Mouse (Mus musculus) liver, embryonic 16.5 days (tissue): ENCODE measurements around the gene 1700001C02Rik. TPM values are rescaled to one million over a fixed set of nuclear protein-coding genes. Genes with fewer than 3 reads are reported as not detected.

Experiments
- ATAC-seq: fragments of 200-750 bp; cut with Nextera tagmentation; 2 replicates; pipeline ENCODE4 v1.8.0; 2017; ENCODE audit warnings: low read depth, mild to moderate bottlenecking, moderate number of reproducible peaks, moderate library complexity
- H3K27ac ChIP-seq: fragments of 300-500 bp; sonication (generic); 2 replicates; pipeline ENCODE4 v1.5.1; 2014; ENCODE audit warnings: mild to moderate bottlenecking, low read length
- H3K27me3 ChIP-seq: fragments of 300-500 bp; sonication (generic); 2 replicates; pipeline ENCODE4 v1.6.1; 2014; ENCODE audit warnings: low read depth, low read length, mixed read lengths; ENCODE audit not compliant: control insufficient read depth, insufficient read depth
- H3K36me3 ChIP-seq: fragments of 300-500 bp; sonication (generic); 2 replicates; pipeline ENCODE4 v1.6.1; 2014; ENCODE audit warnings: mild to moderate bottlenecking; ENCODE audit not compliant: control insufficient read depth, insufficient read depth
- H3K4me1 ChIP-seq: fragments of 300-500 bp; sonication (generic); 2 replicates; pipeline ENCODE4 v1.6.1; 2014; ENCODE audit warnings: low read depth, low read length, mixed read lengths; ENCODE audit not compliant: control insufficient read depth
- H3K4me2 ChIP-seq: fragments of 300-500 bp; sonication (generic); 2 replicates; pipeline ENCODE4 v1.6.1; 2014; ENCODE audit warnings: low read depth, low read length, mixed read lengths
- H3K4me3 ChIP-seq: fragments of 300-500 bp; sonication (generic); 2 replicates; pipeline ENCODE4 v1.5.1; 2014; ENCODE audit warnings: low read depth, mild to moderate bottlenecking, low read length
- H3K9ac ChIP-seq: fragments of 300-500 bp; sonication (generic); 2 replicates; pipeline ENCODE4 v1.6.1; 2014; ENCODE audit warnings: low read depth, low read length
- H3K9me3 ChIP-seq: fragments of 300-500 bp; sonication (generic); replicated peaks from 2 replicates; pipeline ENCODE4 v1.6.1; 2016; ENCODE audit warnings: low read length; ENCODE audit not compliant: control insufficient read depth
- WGBS: fragments of 180-500 bp; shearing (Covaris S2); extraction: QIAGEN DNeasy Blood & Tissue Kit; methylation state at CpG from one replicate; pipeline ENCODE4 v1.1.7; 2014; ENCODE audit not compliant: insufficient replicate concordance; 5-methylcytosine and 5-hydroxymethylcytosine counted together
- polyA plus RNA-seq: library from polyadenylated mRNA; unstranded; fragments of >200 nt; fragmentation: Nextera tagmentation; extraction: Ambion mirVana; gene quantifications from 2 replicates; pipeline ENCODE4 v1.2.1, GENCODE M21; 2015

The 1700001C02Rik gene
- polyA plus RNA-seq, 1 experiment from 2014 or later, result not detected

GRCm38 (mm10) chr5:30516376-30516775 lies 50.5 kb downstream of the 1700001C02Rik start:
- no peaks in the 10 kb centered on the region for H3K9me3 ChIP-seq
- H3K27me3 ChIP-seq, result no peaks in the 10 kb centered on the region
- no peak overlapping the region for H3K27ac ChIP-seq
- H3K36me3 ChIP-seq, result no peaks in the 10 kb centered on the region
- ATAC-seq, result no peak
- H3K4me2 ChIP-seq, result no peak overlapping the region
- peaks cover 10% of the 10 kb centered on the region; the same call in 1 of the 2 replicates for H3K4me1 ChIP-seq
- H3K4me3 ChIP-seq, result no peak overlapping the region
- 49% methylated on average over 7 of the region's 7 CpGs for WGBS
- H3K9ac ChIP-seq, result no peak overlapping the region

- peak overlapping the region; percentile 42; the same call in 1 of the 2 replicates for H3K27ac ChIP-seq
- no peaks in the 10 kb centered on the region for H3K36me3 ChIP-seq
- no peaks in the 10 kb centered on the region for H3K9me3 ChIP-seq
- H3K4me1 ChIP-seq, result peaks cover 10% of the 10 kb centered on the region; the same call in 1 of the 2 replicates
- H3K9ac ChIP-seq, result no peak overlapping the region
- ATAC-seq, result no peak
- WGBS, result 54% methylated on average over 5 of the region's 5 CpGs
- H3K4me2 ChIP-seq, result no peak overlapping the region
- no peaks in the 10 kb centered on the region for H3K27me3 ChIP-seq
- no peak overlapping the region for H3K4me3 ChIP-seq
Measured at GRCm38 (mm10) chr5:30518108-30518507, 52.3 kb downstream of the 1700001C02Rik start.

GRCm38 (mm10) chr5:30518547-30518946 lies 52.7 kb downstream of the 1700001C02Rik start:
- no peak overlapping the region for H3K4me2 ChIP-seq
- no peak overlapping the region for H3K9ac ChIP-seq
- ATAC-seq, result peak; percentile 87
- H3K36me3 ChIP-seq, result no peaks in the 10 kb centered on the region
- no peak overlapping the region for H3K4me3 ChIP-seq
- H3K4me1 ChIP-seq, result peaks cover 10% of the 10 kb centered on the region; the same call in 1 of the 2 replicates
- WGBS, result 31% methylated on average over 6 of the region's 6 CpGs
- no peaks in the 10 kb centered on the region for H3K9me3 ChIP-seq
- H3K27ac ChIP-seq, result peak overlapping the region; percentile 42; the same call in 1 of the 2 replicates
- no peaks in the 10 kb centered on the region for H3K27me3 ChIP-seq

DNA sequence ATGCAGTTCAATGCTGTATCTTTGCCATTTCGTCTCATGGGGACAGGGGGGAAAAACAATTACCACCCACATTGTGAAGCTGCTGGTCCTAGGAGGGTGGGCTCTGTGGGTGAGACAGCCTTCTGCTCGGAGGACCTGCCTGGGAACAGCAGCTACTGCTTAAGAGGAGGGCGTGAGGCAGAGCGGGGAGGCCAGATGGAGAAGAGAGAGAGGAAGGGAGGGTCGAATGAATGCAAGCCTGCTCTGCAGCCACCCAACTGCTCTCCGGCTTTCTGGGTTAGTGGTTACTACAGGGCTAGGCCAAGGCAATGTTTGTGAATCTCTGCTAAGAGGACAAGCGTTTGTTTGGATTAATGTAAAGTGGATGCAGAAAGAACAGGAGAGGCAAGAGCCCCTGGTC lies 53.6 kb downstream of the 1700001C02Rik start:
- Histone ChIP-seq H3K4me2 (no peak overlapping the region), H3K4me1 (peaks cover 10% of the 10 kb centered on the region; the same call in 1 of the 2 replicates), H3K9me3 (no peaks in the 10 kb centered on the region), H3K27me3 (no peaks in the 10 kb centered on the region), H3K9ac (no peak overlapping the region), H3K4me3 (no peak overlapping the region), H3K27ac (no peak overlapping the region), H3K36me3 (no peaks in the 10 kb centered on the region)
- 34% methylated on average over 7 of the region's 7 CpGs for WGBS
- ATAC-seq, result no peak

GRCm38 (mm10) chr5:30520214-30520732 lies 54.4 kb downstream of the 1700001C02Rik start:
- Histone ChIP-seq H3K4me1 (peaks cover 10% of the 10 kb centered on the region; the same call in 1 of the 2 replicates), H3K27me3 (no peaks in the 10 kb centered on the region), H3K9me3 (no peaks in the 10 kb centered on the region), H3K27ac (no peak overlapping the region), H3K36me3 (no peaks in the 10 kb centered on the region), H3K9ac (no peak overlapping the region), H3K4me3 (no peak overlapping the region), H3K4me2 (no peak overlapping the region)
- peak; percentile 45; the same call in 1 of the 2 replicates for ATAC-seq
- 44% methylated on average over 10 of the region's 10 CpGs for WGBS

GRCm38 (mm10) chr5:30522406-30522805 lies 56.6 kb downstream of the 1700001C02Rik start:
- H3K27ac ChIP-seq, result no peak overlapping the region
- H3K9me3 ChIP-seq, result no peaks in the 10 kb centered on the region
- no peak for ATAC-seq
- no peak overlapping the region for H3K4me3 ChIP-seq
- H3K27me3 ChIP-seq, result no peaks in the 10 kb centered on the region
- H3K9ac ChIP-seq, result no peak overlapping the region
- WGBS, result 72% methylated on average over 8 of the region's 8 CpGs
- H3K4me1 ChIP-seq, result peaks cover 10% of the 10 kb centered on the region; the same call in 1 of the 2 replicates
- no peaks in the 10 kb centered on the region for H3K36me3 ChIP-seq
- no peak overlapping the region for H3K4me2 ChIP-seq

DNA sequence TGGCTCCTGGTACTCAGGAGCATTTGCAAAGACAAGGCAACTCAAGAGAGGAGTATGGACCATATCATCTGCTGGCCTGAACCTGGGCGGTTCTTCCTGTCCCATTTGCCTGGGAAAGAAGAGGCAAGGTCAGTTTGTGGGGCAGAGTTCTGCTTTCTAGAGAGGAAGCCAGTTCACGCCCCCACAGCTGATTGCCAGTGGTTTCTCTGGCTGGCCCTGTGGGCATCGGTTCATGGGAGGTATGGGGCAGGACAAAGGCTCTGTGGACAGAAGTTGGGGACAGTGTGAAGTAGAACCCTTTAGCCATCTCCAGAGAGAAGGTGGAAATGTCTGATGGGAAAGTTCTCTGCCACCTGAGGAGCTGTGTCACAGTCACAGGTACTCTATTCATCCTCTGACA lies 57.3 kb downstream of the 1700001C02Rik start:
- no peak overlapping the region for H3K9ac ChIP-seq
- H3K9me3 ChIP-seq, result no peaks in the 10 kb centered on the region
- no peak overlapping the region for H3K4me3 ChIP-seq
- H3K27ac ChIP-seq, result no peak overlapping the region
- no peak overlapping the region for H3K4me2 ChIP-seq
- no peaks in the 10 kb centered on the region; the same call in 1 of the 2 replicates for H3K27me3 ChIP-seq
- H3K4me1 ChIP-seq, result peaks cover 10% of the 10 kb centered on the region; the same call in 1 of the 2 replicates
- no peak for ATAC-seq
- whole genome bisulfite sequencing, result 34% methylated on average over 3 of the region's 3 CpGs
- no peaks in the 10 kb centered on the region for H3K36me3 ChIP-seq

DNA sequence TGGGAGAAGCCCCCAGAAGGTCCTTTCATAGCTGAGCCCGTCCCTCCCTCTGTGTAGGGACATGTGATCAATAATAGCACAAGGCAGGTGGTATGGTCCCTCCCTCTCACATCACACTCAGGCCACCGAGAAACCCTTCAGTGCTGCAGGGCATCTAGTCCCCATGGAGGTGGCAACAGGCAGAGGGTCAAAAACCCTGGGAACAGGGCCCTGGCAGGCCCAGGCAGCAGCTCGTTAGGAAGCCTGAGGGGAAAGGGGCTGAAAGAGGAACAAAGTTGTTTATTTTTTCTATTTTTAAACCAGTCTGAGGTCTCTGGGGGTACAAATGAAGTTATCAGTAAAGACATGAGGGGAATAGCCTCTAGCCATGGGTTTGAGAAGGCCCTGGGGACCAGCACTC lies 58.4 kb downstream of the 1700001C02Rik start:
- no peaks in the 10 kb centered on the region for H3K36me3 ChIP-seq
- H3K9me3 ChIP-seq, result no peaks in the 10 kb centered on the region
- WGBS, result 28% methylated on average over 3 of the region's 3 CpGs
- no peak overlapping the region for H3K4me3 ChIP-seq
- no peaks in the 10 kb centered on the region; the same call in 1 of the 2 replicates for H3K27me3 ChIP-seq
- no peak overlapping the region for H3K27ac ChIP-seq
- ATAC-seq, result no peak
- peaks cover 5% of the 10 kb centered on the region; the same call in 1 of the 2 replicates for H3K4me1 ChIP-seq
- no peak overlapping the region for H3K4me2 ChIP-seq
- no peak overlapping the region for H3K9ac ChIP-seq

GRCm38 (mm10) chr5:30525920-30526836 lies 60.3 kb downstream of the 1700001C02Rik start:
- H3K4me2 ChIP-seq, result no peak overlapping the region
- WGBS, result 55% methylated on average over 12 of the region's 12 CpGs
- H3K27ac ChIP-seq, result no peak overlapping the region
- no peaks in the 10 kb centered on the region for H3K36me3 ChIP-seq
- no peak overlapping the region for H3K4me3 ChIP-seq
- no peaks in the 10 kb centered on the region for H3K9me3 ChIP-seq
- no peaks in the 10 kb centered on the region; the same call in 1 of the 2 replicates for H3K27me3 ChIP-seq
- no peak for ATAC-seq
- no peak overlapping the region for H3K9ac ChIP-seq
- no peaks in the 10 kb centered on the region for H3K4me1 ChIP-seq
